Mouse (Mus musculus): ENCODE measurements around the gene Mrc2. TPM values are rescaled to one million over a fixed set of nuclear protein-coding genes. Genes with fewer than 3 reads are reported as not detected.

The Mrc2 gene
- polyA plus RNA-seq, 1 experiment from 2014 or later, result 0.64 TPM

DNA sequence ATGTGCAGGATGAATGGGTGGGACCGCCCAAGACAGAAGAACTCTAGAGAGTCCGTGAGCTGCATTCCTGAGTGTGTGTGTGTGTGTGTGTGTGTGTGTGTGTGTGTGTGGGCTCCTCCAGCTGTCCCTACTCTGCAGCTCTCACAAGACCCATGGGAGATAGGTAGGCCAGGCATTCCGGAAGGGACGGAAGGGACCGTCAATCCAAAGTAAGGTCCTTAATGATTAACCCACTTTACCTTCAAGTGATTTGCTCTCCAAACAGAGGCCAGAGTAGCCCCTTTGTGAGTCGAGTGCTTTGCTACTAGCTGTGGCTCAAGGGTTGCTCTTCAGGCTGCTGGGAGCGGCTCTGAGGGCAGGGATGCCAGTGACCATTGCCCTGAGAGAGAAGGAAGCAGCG lies 59.7 kb downstream of the Mrc2 start:
- 0 out of 2 replicates have a peak, but pooled peaks cover 5% of the 10 kb centered on the region for H3K27me3 ChIP-seq
- no peak for ATAC-seq (ENCODE audit: insufficient read depth)
- H3K4me3 ChIP-seq (replicated peaks), result no peak overlapping the region
- no peaks in the 10 kb centered on the region for H3K36me3 ChIP-seq (replicated peaks)
- H3K27ac ChIP-seq (replicated peaks), result no peak overlapping the region
- no peak overlapping the region for H3K4me2 ChIP-seq
- H3K9me3 ChIP-seq (replicated peaks), result no peaks in the 10 kb centered on the region
- peaks cover 55% of the 10 kb centered on the region for H3K4me1 ChIP-seq (replicated peaks)
- no peak overlapping the region for H3K9ac ChIP-seq
- 63% methylated on average over 8 of the region's 8 CpGs for WGBS (ENCODE audit: insufficient replicate concordance)

DNA sequence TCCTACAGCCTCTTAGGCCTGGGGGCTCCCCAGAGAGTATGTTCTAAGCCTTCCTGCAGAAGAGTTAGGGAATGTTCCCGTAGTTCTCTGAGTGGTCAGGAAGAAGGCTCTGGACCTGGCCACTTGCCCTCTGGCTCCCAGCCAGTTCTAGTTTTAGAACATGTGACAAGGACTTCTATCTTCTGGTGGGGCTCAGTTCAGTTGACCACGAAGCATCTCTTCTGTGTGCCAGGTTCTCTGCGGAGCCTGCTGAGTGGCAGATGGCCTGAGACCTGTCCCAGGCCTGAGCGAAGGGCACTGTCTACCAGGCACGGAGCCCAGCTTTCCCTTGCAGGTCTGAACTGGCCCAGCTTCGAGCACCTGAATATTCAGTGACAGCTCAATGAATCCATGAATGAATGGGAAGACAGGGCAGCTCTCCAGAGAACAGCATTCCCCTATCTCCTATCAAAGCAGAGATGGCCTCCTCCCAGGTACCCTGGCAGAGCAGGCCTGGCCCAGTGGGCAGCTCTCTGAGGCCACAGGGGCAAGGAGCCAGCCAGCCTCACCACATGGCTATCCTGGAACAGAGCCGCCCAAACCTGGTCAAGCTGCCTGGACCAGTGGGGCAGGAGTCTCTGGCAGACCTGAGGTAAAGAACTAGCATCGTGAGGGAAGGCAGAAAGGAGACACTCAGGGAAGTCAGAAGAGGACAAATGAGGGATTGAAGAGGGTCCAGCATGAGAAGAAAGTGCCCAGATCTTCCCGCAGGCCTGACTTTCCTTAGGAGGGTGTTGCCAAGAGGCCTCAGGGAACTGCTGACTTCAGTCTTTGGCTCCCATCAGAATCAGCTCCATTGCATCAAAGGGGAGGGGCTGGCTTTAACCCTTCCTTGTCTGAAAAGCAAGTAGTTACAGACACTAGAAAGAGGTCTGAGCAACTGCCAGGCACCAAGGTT lies 60.8 kb downstream of the Mrc2 start:
- Histone ChIP-seq H3K9me3 (replicated peaks) (no peaks in the 10 kb centered on the region), H3K36me3 (replicated peaks) (no peaks in the 10 kb centered on the region), H3K4me1 (replicated peaks) (peaks cover 47% of the 10 kb centered on the region), H3K4me2 (no peak overlapping the region), H3K27me3 (0 out of 2 replicates have a peak, but pooled peaks cover 5% of the 10 kb centered on the region), H3K4me3 (replicated peaks) (no peak overlapping the region), H3K9ac (no peak overlapping the region), H3K27ac (replicated peaks) (no peak overlapping the region)
- no peak for ATAC-seq (ENCODE audit: insufficient read depth)
- WGBS (ENCODE audit: insufficient replicate concordance), result 50% methylated on average over 9 of the region's 9 CpGs

DNA sequence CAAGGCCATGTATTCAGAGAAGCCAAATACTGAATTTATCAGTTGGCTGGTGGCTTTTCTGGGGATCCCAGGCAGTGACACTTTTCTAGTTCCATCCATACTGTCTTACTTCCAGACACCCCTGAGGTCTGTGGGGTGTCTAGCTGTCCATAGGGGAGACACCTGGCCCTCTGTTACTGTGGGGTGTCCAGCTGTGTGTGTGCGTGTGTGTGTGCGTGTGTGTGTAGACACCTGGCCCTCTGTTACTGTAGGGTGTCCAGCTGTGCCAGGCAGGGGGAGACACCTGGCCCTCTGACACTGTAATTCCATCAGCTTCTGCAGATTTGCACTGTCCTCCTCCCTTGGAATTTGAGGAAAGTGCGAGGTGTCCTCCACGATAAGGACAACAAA lies 61.4 kb downstream of the Mrc2 start:
- no peak overlapping the region for H3K27ac ChIP-seq (replicated peaks)
- no peak overlapping the region for H3K4me2 ChIP-seq
- WGBS (ENCODE audit: insufficient replicate concordance), result 70% methylated on average over 4 of the region's 4 CpGs
- H3K9ac ChIP-seq, result no peak overlapping the region
- no peaks in the 10 kb centered on the region for H3K9me3 ChIP-seq (replicated peaks)
- ATAC-seq (ENCODE audit: insufficient read depth), result no peak
- H3K4me3 ChIP-seq (replicated peaks), result no peak overlapping the region
- 0 out of 2 replicates have a peak, but pooled peaks cover 5% of the 10 kb centered on the region for H3K27me3 ChIP-seq
- H3K4me1 ChIP-seq (replicated peaks), result peaks cover 40% of the 10 kb centered on the region
- no peaks in the 10 kb centered on the region for H3K36me3 ChIP-seq (replicated peaks)

DNA sequence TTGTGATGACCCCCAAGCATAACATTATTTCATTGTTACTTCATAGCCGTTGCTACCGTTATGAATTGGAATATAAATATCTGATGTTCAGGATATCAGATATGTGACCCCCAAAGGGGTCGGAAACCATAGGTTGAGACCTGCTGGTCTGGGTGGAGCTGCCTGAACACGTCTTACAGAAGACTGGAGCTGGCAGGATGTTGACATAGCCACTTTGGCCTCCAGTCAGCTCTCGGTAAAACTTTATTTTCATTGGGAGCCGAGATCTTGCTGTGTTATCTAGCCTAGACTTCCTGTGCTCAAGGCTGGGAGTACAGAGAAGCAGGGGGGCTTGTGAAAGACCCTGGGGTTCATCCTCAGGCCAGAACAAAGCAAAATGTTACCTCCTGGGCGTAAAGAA lies 63.9 kb downstream of the Mrc2 start:
- Histone ChIP-seq H3K27ac (replicated peaks) (no peak overlapping the region), H3K27me3 (peaks cover 9% of the 10 kb centered on the region), H3K36me3 (replicated peaks) (no peaks in the 10 kb centered on the region), H3K4me1 (replicated peaks) (peaks cover 23% of the 10 kb centered on the region), H3K4me2 (no peak overlapping the region), H3K9ac (no peak overlapping the region), H3K9me3 (replicated peaks) (no peaks in the 10 kb centered on the region), H3K4me3 (replicated peaks) (no peak overlapping the region)
- no peak for ATAC-seq (ENCODE audit: insufficient read depth)
- 30% methylated on average over 7 of the region's 7 CpGs for WGBS (ENCODE audit: insufficient replicate concordance)

DNA sequence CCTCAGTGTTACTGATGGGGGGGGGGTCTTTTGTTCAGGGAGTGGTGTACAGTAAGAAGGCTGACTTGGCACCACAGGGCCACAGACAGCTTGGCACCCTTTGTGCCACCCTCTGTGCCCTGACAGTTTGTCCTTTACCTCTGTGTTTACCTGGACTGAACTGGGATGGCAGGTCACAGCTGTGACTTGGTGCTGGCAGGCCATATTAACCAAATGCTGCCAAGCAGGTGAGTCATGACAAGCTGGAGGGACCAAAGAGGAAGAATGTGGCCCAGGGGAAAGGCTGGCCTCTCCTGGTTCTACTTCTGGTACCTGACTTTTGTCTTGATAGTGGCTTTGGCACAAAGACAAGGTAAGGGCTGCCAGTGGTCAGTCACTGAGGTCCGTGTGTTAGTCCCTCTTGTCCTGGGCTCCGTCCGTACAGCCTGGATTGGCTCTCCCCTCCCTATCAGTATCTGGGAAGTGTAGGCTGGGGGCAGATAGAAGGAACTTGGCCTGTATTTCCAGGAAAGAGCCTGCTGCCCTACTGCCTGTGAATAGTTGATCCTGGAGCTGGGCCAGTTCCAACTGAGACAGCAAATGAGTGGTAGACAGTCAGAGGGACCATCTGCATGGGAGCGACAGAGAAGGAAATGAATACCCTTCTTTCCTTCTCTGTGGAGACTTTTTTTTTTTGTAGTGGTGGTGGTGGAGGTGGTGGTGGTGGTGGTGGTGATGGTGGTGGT lies 69.8 kb downstream of the Mrc2 start:
- H3K4me3 ChIP-seq (replicated peaks), result no peak overlapping the region
- WGBS (ENCODE audit: insufficient replicate concordance), result 79% methylated on average over 4 of the region's 4 CpGs
- peaks cover 47% of the 10 kb centered on the region for H3K4me1 ChIP-seq (replicated peaks)
- no peak for ATAC-seq (ENCODE audit: insufficient read depth)
- H3K9ac ChIP-seq, result no peak overlapping the region
- H3K27ac ChIP-seq (replicated peaks), result no peak overlapping the region
- peaks cover 41% of the 10 kb centered on the region for H3K27me3 ChIP-seq
- no peaks in the 10 kb centered on the region for H3K9me3 ChIP-seq (replicated peaks)
- H3K4me2 ChIP-seq, result no peak overlapping the region; the same call in 1 of the 2 replicates
- H3K36me3 ChIP-seq (replicated peaks), result no peaks in the 10 kb centered on the region

DNA sequence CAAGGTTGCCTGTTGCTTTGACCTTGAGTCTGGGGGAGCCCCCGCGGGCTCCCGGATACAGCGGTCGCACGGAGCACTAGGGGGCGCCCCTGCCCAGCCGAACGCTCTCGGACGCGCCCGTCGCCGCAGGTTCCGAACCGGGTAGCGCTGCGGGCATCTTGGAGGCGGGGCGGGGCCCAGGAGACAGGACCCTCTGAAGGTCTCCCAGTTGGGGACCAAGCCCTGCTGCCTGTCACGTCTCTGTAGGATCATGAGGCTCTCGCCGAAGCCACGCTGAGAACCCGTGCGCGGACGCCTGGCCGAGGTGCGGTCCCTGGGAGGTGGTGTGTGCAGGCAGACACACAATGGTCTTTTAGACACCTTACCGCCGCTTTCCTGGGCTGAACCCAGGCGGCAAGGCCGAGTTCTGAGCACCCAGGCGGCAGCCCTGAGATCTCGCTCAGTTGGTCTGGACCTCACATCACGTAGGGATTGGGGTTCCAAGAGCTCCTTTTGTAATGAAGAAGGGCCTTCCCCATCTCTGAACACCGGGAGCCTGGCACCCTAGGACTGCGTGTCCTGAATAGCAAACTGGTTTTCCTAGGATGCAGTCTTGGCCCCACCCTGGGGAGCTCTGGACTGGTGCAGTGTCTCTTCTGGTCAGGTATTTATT lies 70.6 kb downstream of the Mrc2 start:
- H3K36me3 ChIP-seq (replicated peaks), result no peaks in the 10 kb centered on the region
- H3K27ac ChIP-seq (replicated peaks), result no peak overlapping the region
- peak overlapping the region; percentile 49 for H3K9ac ChIP-seq
- peaks cover 55% of the 10 kb centered on the region for H3K4me1 ChIP-seq (replicated peaks)
- H3K9me3 ChIP-seq (replicated peaks), result no peaks in the 10 kb centered on the region
- no peak for ATAC-seq (ENCODE audit: insufficient read depth)
- peak overlapping the region; percentile 85 for H3K4me2 ChIP-seq
- peak overlapping the region; percentile 56 for H3K4me3 ChIP-seq (replicated peaks)
- WGBS (ENCODE audit: insufficient replicate concordance), result 3% methylated on average over 40 of the region's 40 CpGs
- H3K27me3 ChIP-seq, result peaks cover 41% of the 10 kb centered on the region

DNA sequence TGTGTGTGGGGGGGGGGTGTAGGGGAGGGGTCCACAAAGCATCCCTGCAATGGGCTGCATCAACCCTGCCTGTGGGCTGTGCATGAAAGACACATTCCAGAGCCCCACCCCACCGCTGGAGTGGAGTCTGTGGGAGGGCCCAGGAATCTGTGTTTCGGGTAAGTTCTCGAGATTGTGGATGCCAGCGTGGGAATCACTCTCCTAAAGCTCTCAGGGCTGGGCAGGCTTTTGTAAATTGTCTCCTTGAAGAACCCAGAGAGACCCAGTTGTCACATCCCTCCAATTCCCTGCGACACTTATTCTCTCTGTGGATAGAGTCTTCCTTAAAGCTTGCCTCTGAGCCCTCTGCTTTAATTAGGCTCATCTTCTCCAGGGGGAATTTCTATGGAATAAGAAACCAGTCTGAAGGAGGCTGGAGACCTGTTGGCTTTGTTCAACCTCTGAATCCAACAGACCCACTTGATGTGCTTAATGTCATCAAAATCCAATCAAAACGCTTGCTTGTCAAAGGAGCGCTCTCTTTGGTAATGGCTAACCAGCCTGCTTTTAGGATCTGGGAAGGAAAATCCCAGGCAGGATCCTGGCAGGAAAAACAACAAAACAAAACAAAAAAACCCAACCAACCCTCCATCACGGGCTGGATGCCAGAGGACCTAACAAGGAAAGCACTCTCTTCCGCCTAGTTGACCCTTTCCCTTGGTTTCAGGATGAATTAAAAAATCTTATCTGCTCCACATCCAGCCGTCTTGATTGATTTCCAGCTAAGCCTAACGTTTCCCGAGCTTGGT lies 71.3 kb downstream of the Mrc2 start:
- WGBS (ENCODE audit: insufficient replicate concordance), result 47% methylated on average over 12 of the region's 12 CpGs
- Histone ChIP-seq H3K27ac (replicated peaks) (0 out of 2 replicates have a peak overlapping the region, but pooled peaks have one; percentile 94), H3K4me3 (replicated peaks) (peak overlapping the region; percentile 56), H3K4me1 (replicated peaks) (peaks cover 63% of the 10 kb centered on the region), H3K27me3 (peaks cover 41% of the 10 kb centered on the region), H3K4me2 (peak overlapping the region; percentile 85), H3K9ac (peak overlapping the region; percentile 26), H3K36me3 (replicated peaks) (no peaks in the 10 kb centered on the region), H3K9me3 (replicated peaks) (no peaks in the 10 kb centered on the region)
- no peak for ATAC-seq (ENCODE audit: insufficient read depth)

DNA sequence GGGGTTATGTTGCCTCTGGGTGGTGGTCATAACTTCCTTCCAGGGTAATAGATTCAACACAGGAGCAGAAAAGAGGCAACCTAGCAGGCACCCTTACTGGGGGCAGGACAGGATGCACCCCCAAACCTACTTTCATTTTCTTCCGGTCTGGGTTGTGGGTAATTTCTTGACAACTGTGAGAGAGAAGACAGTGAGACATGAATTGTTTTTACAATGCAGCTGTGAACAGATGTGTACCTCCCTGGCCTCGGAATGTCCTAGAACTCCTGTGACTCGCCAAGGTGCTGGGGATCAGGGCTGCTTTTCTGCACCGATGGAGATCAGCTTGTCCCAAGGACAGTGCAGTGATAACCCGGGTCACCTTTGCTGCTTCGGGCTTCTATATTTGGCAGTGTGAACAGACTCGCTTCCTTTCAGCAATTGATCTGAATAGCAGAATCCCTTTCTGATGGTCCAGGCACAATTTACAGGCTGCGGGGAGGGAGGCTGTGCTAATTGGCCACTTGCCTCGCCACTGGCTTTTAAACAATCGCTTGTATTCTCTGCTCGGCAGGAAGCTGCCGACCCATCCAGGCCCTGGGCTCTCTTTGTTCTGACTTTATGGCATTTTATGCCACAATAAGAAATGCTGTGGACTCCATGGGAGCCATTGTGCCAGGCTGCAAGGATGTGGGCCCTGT lies 72.1 kb downstream of the Mrc2 start:
- Histone ChIP-seq H3K4me2 (peak overlapping the region; percentile 58), H3K27me3 (peaks cover 41% of the 10 kb centered on the region), H3K9me3 (replicated peaks) (no peaks in the 10 kb centered on the region), H3K27ac (replicated peaks) (peak overlapping the region; percentile 94), H3K9ac (peak overlapping the region; percentile 26), H3K4me1 (replicated peaks) (peaks cover 65% of the 10 kb centered on the region), H3K36me3 (replicated peaks) (no peaks in the 10 kb centered on the region), H3K4me3 (replicated peaks) (peak overlapping the region; percentile 26)
- 20% methylated on average over 12 of the region's 12 CpGs for WGBS (ENCODE audit: insufficient replicate concordance)
- no peak for ATAC-seq (ENCODE audit: insufficient read depth)

DNA sequence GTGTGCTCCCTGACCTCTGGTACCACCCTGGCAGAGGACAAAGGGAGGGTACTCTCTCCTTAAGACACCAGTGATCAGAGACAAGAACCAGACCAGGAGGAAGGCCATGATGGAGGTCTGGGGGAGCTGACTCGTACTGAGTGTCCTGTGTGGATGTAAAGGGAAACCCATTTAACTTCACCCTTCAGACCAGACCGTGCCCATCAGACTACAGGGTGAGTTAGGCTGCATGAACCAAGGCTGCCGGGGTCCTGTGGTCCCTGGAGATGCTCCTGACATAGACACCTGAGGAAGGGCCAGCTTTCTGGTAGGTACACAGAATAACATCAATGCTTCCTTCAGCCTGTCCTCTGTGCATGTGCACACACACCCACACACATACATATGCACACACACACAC lies 73.2 kb downstream of the Mrc2 start:
- Histone ChIP-seq H3K4me1 (replicated peaks) (peaks cover 65% of the 10 kb centered on the region), H3K27me3 (peaks cover 41% of the 10 kb centered on the region), H3K4me3 (replicated peaks) (0 out of 2 replicates have a peak overlapping the region, but pooled peaks have one; percentile 4), H3K36me3 (replicated peaks) (no peaks in the 10 kb centered on the region), H3K9ac (peak overlapping the region; percentile 37), H3K4me2 (peak overlapping the region; percentile 58), H3K9me3 (replicated peaks) (no peaks in the 10 kb centered on the region), H3K27ac (replicated peaks) (peak overlapping the region; percentile 94)
- no peak; the same call in 1 of the 2 replicates for ATAC-seq (ENCODE audit: insufficient read depth)
- WGBS (ENCODE audit: insufficient replicate concordance), result 38% methylated on average over 3 of the region's 3 CpGs

DNA sequence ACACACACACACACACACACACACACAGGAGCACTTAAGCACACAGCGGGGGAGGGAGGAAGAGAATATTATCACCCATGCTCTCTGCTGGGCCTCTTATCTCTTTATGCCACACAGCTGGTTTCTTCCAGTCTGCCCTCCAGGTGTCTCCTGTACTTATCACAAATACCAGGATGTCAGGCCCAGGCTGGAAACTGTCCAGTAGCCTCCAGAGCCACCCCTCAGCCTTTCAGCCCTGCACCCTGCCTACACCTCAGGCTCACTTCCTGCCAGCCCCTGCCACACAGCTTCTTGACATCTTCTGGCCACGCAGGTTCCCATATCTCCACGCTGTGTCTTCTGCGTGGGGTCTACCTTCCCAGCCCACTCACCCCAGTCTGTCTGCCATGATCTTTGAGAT lies 73.6 kb downstream of the Mrc2 start:
- Histone ChIP-seq H3K4me2 (peak overlapping the region; percentile 58), H3K9ac (peak overlapping the region; percentile 33; the same call in 1 of the 2 replicates), H3K9me3 (replicated peaks) (no peaks in the 10 kb centered on the region), H3K4me1 (replicated peaks) (peaks cover 65% of the 10 kb centered on the region), H3K27ac (replicated peaks) (peak overlapping the region; percentile 94), H3K36me3 (replicated peaks) (no peaks in the 10 kb centered on the region), H3K4me3 (replicated peaks) (peak overlapping the region; percentile 14; the same call in 1 of the 2 replicates), H3K27me3 (peaks cover 39% of the 10 kb centered on the region)
- ATAC-seq (ENCODE audit: insufficient read depth), result peak; percentile 97
- 17% methylated on average over 3 of the region's 4 CpGs for WGBS (ENCODE audit: insufficient replicate concordance)
